Mouse (Mus musculus): ENCODE results near the gene Krt24. TPM values are rescaled to one million over a fixed set of nuclear protein-coding genes. Genes with fewer than 3 reads are reported as not detected.

Krt24 gene
- polyA plus RNA-seq, 1 experiment from 2014 or later: 0.15 TPM

- Histone ChIP-seq H3K36me3 (no peaks in the 10 kb centered on the region), H3K4me1 (replicated peaks) (0 out of 2 replicates have a peak, but pooled peaks cover 2% of the 10 kb centered on the region), H3K4me2 (replicated peaks) (no peak overlapping the region), H3K9ac (no peak overlapping the region), H3K9me3 (no peaks in the 10 kb centered on the region), H3K4me3 (replicated peaks) (no peak overlapping the region), H3K27me3 (replicated peaks) (no peaks in the 10 kb centered on the region), H3K27ac (no peak overlapping the region)
- ATAC-seq: no peak
- WGBS: 53% methylated on average over 4 of the region's 4 CpGs
Measured at GRCm38 (mm10) chr11:99283334-99283733, 1.7 kb downstream of the Krt24 start.

GRCm38 (mm10) chr11:99281116-99281515, 3.9 kb downstream of the Krt24 start:
- no peaks in the 10 kb centered on the region for H3K36me3 ChIP-seq
- H3K4me3 ChIP-seq (replicated peaks): no peak overlapping the region
- ATAC-seq: no peak
- H3K4me2 ChIP-seq (replicated peaks): no peak overlapping the region
- 78% methylated on average over 9 of the region's 9 CpGs for WGBS
- H3K27me3 ChIP-seq (replicated peaks): no peaks in the 10 kb centered on the region
- 0 out of 2 replicates have a peak, but pooled peaks cover 2% of the 10 kb centered on the region for H3K4me1 ChIP-seq (replicated peaks)
- no peak overlapping the region for H3K27ac ChIP-seq
- no peaks in the 10 kb centered on the region for H3K9me3 ChIP-seq
- no peak overlapping the region for H3K9ac ChIP-seq

GRCm38 (mm10) chr11:99279986-99280385, 5.1 kb downstream of the Krt24 start:
- no peak for ATAC-seq
- Histone ChIP-seq H3K4me2 (replicated peaks) (no peak overlapping the region), H3K9ac (no peak overlapping the region), H3K9me3 (no peaks in the 10 kb centered on the region), H3K27ac (no peak overlapping the region), H3K4me3 (replicated peaks) (no peak overlapping the region), H3K4me1 (replicated peaks) (0 out of 2 replicates have a peak, but pooled peaks cover 2% of the 10 kb centered on the region), H3K36me3 (no peaks in the 10 kb centered on the region), H3K27me3 (replicated peaks) (no peaks in the 10 kb centered on the region)
- 62% methylated on average over 5 of the region's 5 CpGs for WGBS

GRCm38 (mm10) chr11:99276786-99277185, 8.3 kb downstream of the Krt24 start:
- Histone ChIP-seq H3K4me3 (replicated peaks) (no peak overlapping the region), H3K4me1 (replicated peaks) (no peaks in the 10 kb centered on the region), H3K27ac (no peak overlapping the region), H3K9ac (no peak overlapping the region), H3K27me3 (replicated peaks) (no peaks in the 10 kb centered on the region), H3K9me3 (no peaks in the 10 kb centered on the region), H3K36me3 (no peaks in the 10 kb centered on the region), H3K4me2 (replicated peaks) (no peak overlapping the region)
- WGBS: 42% methylated on average over 7 of the region's 7 CpGs
- ATAC-seq: no peak

GRCm38 (mm10) chr11:99275624-99276023, 9.4 kb downstream of the Krt24 start:
- Histone ChIP-seq H3K4me3 (replicated peaks) (no peak overlapping the region), H3K4me2 (replicated peaks) (no peak overlapping the region), H3K9me3 (no peaks in the 10 kb centered on the region), H3K9ac (no peak overlapping the region), H3K27ac (no peak overlapping the region), H3K27me3 (replicated peaks) (no peaks in the 10 kb centered on the region), H3K36me3 (no peaks in the 10 kb centered on the region), H3K4me1 (replicated peaks) (no peaks in the 10 kb centered on the region)
- 79% methylated on average over 6 of the region's 6 CpGs for WGBS
- ATAC-seq: no peak

- no peaks in the 10 kb centered on the region for H3K36me3 ChIP-seq
- 79% methylated on average over 4 of the region's 4 CpGs for WGBS
- no peak overlapping the region for H3K27ac ChIP-seq
- no peaks in the 10 kb centered on the region for H3K9me3 ChIP-seq
- H3K4me2 ChIP-seq (replicated peaks): no peak overlapping the region
- no peak overlapping the region for H3K4me3 ChIP-seq (replicated peaks)
- H3K4me1 ChIP-seq (replicated peaks): no peaks in the 10 kb centered on the region
- H3K9ac ChIP-seq: no peak overlapping the region
- no peak for ATAC-seq
- no peaks in the 10 kb centered on the region for H3K27me3 ChIP-seq (replicated peaks)
Measured at GRCm38 (mm10) chr11:99272721-99273120, 12.3 kb downstream of the Krt24 start.

GRCm38 (mm10) chr11:99269192-99269591, 15.9 kb downstream of the Krt24 start:
- Histone ChIP-seq H3K36me3 (no peaks in the 10 kb centered on the region), H3K4me1 (replicated peaks) (no peaks in the 10 kb centered on the region), H3K4me2 (replicated peaks) (no peak overlapping the region), H3K27ac (no peak overlapping the region), H3K27me3 (replicated peaks) (no peaks in the 10 kb centered on the region), H3K9ac (no peak overlapping the region), H3K9me3 (no peaks in the 10 kb centered on the region), H3K4me3 (replicated peaks) (no peak overlapping the region)
- WGBS: 65% methylated on average over 7 of the region's 7 CpGs
- ATAC-seq: peak; percentile 58; the same call in 1 of the 2 replicates

GRCm38 (mm10) chr11:99265796-99266195, 19.3 kb downstream of the Krt24 start:
- no peak for ATAC-seq
- H3K9ac ChIP-seq: no peak overlapping the region
- H3K9me3 ChIP-seq: no peaks in the 10 kb centered on the region
- 56% methylated on average over 9 of the region's 9 CpGs for WGBS
- H3K4me3 ChIP-seq (replicated peaks): no peak overlapping the region
- H3K36me3 ChIP-seq: no peaks in the 10 kb centered on the region
- H3K4me2 ChIP-seq (replicated peaks): no peak overlapping the region
- no peaks in the 10 kb centered on the region for H3K27me3 ChIP-seq (replicated peaks)
- no peaks in the 10 kb centered on the region for H3K4me1 ChIP-seq (replicated peaks)
- H3K27ac ChIP-seq: no peak overlapping the region

GRCm38 (mm10) chr11:99265220-99265619, 19.8 kb downstream of the Krt24 start:
- Histone ChIP-seq H3K36me3 (no peaks in the 10 kb centered on the region), H3K27me3 (replicated peaks) (no peaks in the 10 kb centered on the region), H3K4me3 (replicated peaks) (no peak overlapping the region), H3K4me1 (replicated peaks) (no peaks in the 10 kb centered on the region), H3K4me2 (replicated peaks) (no peak overlapping the region), H3K9ac (no peak overlapping the region), H3K27ac (no peak overlapping the region), H3K9me3 (no peaks in the 10 kb centered on the region)
- no peak for ATAC-seq
- 68% methylated on average over 9 of the region's 9 CpGs for WGBS

GRCm38 (mm10) chr11:99256213-99256612, 28.8 kb downstream of the Krt24 start:
- Histone ChIP-seq H3K4me2 (replicated peaks) (no peak overlapping the region), H3K4me3 (replicated peaks) (no peak overlapping the region), H3K36me3 (no peaks in the 10 kb centered on the region), H3K27ac (no peak overlapping the region), H3K27me3 (replicated peaks) (no peaks in the 10 kb centered on the region), H3K9ac (no peak overlapping the region), H3K4me1 (replicated peaks) (no peaks in the 10 kb centered on the region), H3K9me3 (no peaks in the 10 kb centered on the region)
- WGBS: 70% methylated on average over 4 of the region's 4 CpGs
- ATAC-seq: no peak

GRCm38 (mm10) chr11:99255316-99255715, 29.7 kb downstream of the Krt24 start:
- ATAC-seq: no peak
- Histone ChIP-seq H3K27me3 (replicated peaks) (no peaks in the 10 kb centered on the region), H3K9me3 (no peaks in the 10 kb centered on the region), H3K4me1 (replicated peaks) (no peaks in the 10 kb centered on the region), H3K4me2 (replicated peaks) (no peak overlapping the region), H3K9ac (no peak overlapping the region), H3K4me3 (replicated peaks) (no peak overlapping the region), H3K27ac (no peak overlapping the region), H3K36me3 (no peaks in the 10 kb centered on the region)
- WGBS: 89% methylated on average over 8 of the region's 8 CpGs

GRCm38 (mm10) chr11:99253893-99254292, 31.2 kb downstream of the Krt24 start:
- 56% methylated on average over 2 of the region's 2 CpGs for WGBS
- Histone ChIP-seq H3K9me3 (no peaks in the 10 kb centered on the region), H3K9ac (no peak overlapping the region), H3K27me3 (replicated peaks) (no peaks in the 10 kb centered on the region), H3K27ac (no peak overlapping the region), H3K36me3 (no peaks in the 10 kb centered on the region), H3K4me1 (replicated peaks) (no peaks in the 10 kb centered on the region), H3K4me2 (replicated peaks) (no peak overlapping the region), H3K4me3 (replicated peaks) (no peak overlapping the region)
- no peak for ATAC-seq

GRCm38 (mm10) chr11:99252671-99253070, 32.4 kb downstream of the Krt24 start:
- Histone ChIP-seq H3K27me3 (replicated peaks) (no peaks in the 10 kb centered on the region), H3K27ac (no peak overlapping the region), H3K9ac (no peak overlapping the region), H3K4me2 (replicated peaks) (no peak overlapping the region), H3K36me3 (no peaks in the 10 kb centered on the region), H3K9me3 (no peaks in the 10 kb centered on the region), H3K4me1 (replicated peaks) (no peaks in the 10 kb centered on the region), H3K4me3 (replicated peaks) (no peak overlapping the region)
- 73% methylated on average over 8 of the region's 8 CpGs for WGBS
- no peak for ATAC-seq
